Mouse (Mus musculus) heart, embryonic 13.5 days (tissue): ENCODE measurements around the gene Utp3. TPM values are rescaled to one million over a fixed set of nuclear protein-coding genes. Genes with fewer than 3 reads are reported as not detected.

Experiments
- ATAC-seq: fragments of 200-750 bp; cut with Nextera tagmentation; 2 replicates; pipeline ENCODE4 v1.8.0; 2017; ENCODE audit warnings: moderate TSS enrichment; ENCODE audit not compliant: insufficient number of reproducible peaks, low FRiP score, low TSS enrichment; ENCODE audit errors: extremely low read depth
- H3K27ac ChIP-seq: fragments of 300-500 bp; sonication (generic); replicated peaks from 2 replicates; pipeline ENCODE4 v1.5.1; 2015; ENCODE audit warnings: moderate library complexity, mild to moderate bottlenecking, inconsistent platforms
- H3K27me3 ChIP-seq: fragments of 300-500 bp; sonication (generic); replicated peaks from 2 replicates; pipeline ENCODE4 v1.6.1; 2015; ENCODE audit warnings: mild to moderate bottlenecking, inconsistent platforms
- H3K36me3 ChIP-seq: fragments of 300-500 bp; sonication (generic); 2 replicates; pipeline ENCODE4 v1.6.1; 2015; ENCODE audit warnings: mild to moderate bottlenecking, inconsistent platforms
- H3K4me1 ChIP-seq: fragments of 300-500 bp; sonication (generic); 2 replicates; pipeline ENCODE4 v1.6.1; 2015; ENCODE audit warnings: inconsistent platforms
- H3K4me2 ChIP-seq: fragments of 300-500 bp; sonication (generic); 2 replicates; pipeline ENCODE4 v1.6.1; 2015; ENCODE audit warnings: inconsistent platforms, mild to moderate bottlenecking, moderate library complexity
- H3K4me3 ChIP-seq: fragments of 300-500 bp; sonication (generic); 2 replicates; pipeline ENCODE4 v1.5.1; 2015; ENCODE audit warnings: moderate library complexity, mild to moderate bottlenecking, inconsistent platforms
- H3K9ac ChIP-seq: fragments of 300-500 bp; sonication (generic); 2 replicates; pipeline ENCODE4 v1.6.1; 2015; ENCODE audit warnings: inconsistent platforms, mild to moderate bottlenecking, moderate library complexity
- H3K9me3 ChIP-seq: fragments of 300-500 bp; sonication (generic); 2 replicates; pipeline ENCODE4 v1.6.1; 2016; ENCODE audit warnings: inconsistent platforms
- WGBS: fragments of 180-500 bp; shearing (Covaris S2); methylation state at CpG from one replicate; pipeline ENCODE4 v1.1.7; 2015; ENCODE audit warnings: mixed read lengths; 5-methylcytosine and 5-hydroxymethylcytosine counted together
- polyA plus RNA-seq: library from polyadenylated mRNA; unstranded; fragments of >200 nt; fragmentation: Nextera tagmentation; extraction: Ambion mirVana; gene quantifications from 2 replicates; pipeline ENCODE4 v1.2.1, GENCODE M21; 2015

Gene Utp3
- polyA plus RNA-seq, 1 experiment from 2014 or later: 44.0 TPM

GRCm38 (mm10) chr5:88595537-88596455 lies 41.5 kb downstream of the Utp3 start:
- Histone ChIP-seq H3K9me3 (no peaks in the 10 kb centered on the region), H3K27ac (no peak overlapping the region), H3K27me3 (no peaks in the 10 kb centered on the region), H3K4me3 (no peak overlapping the region), H3K4me2 (no peak overlapping the region), H3K9ac (no peak overlapping the region), H3K4me1 (peaks cover 6% of the 10 kb centered on the region; the same call in 1 of the 2 replicates), H3K36me3 (no peaks in the 10 kb centered on the region)
- no peak for ATAC-seq
- 65% methylated on average over 5 of the region's 5 CpGs for WGBS

- H3K36me3 ChIP-seq: no peaks in the 10 kb centered on the region
- peaks cover 9% of the 10 kb centered on the region; the same call in 1 of the 2 replicates for H3K4me1 ChIP-seq
- no peak for ATAC-seq
- WGBS: 70% methylated on average over 6 of the region's 6 CpGs
- no peak overlapping the region for H3K4me3 ChIP-seq
- no peaks in the 10 kb centered on the region for H3K27me3 ChIP-seq
- H3K4me2 ChIP-seq: no peak overlapping the region
- H3K9ac ChIP-seq: no peak overlapping the region
- no peak overlapping the region for H3K27ac ChIP-seq
- H3K9me3 ChIP-seq: no peaks in the 10 kb centered on the region
Observed at GRCm38 (mm10) chr5:88598961-88599360, 44.7 kb downstream of the Utp3 start.

- 81% methylated on average over 2 of the region's 2 CpGs for WGBS
Observed at GRCm38 (mm10) chr5:88602030-88602429, 47.8 kb downstream of the Utp3 start.

GRCm38 (mm10) chr5:88602713-88603112 lies 48.5 kb downstream of the Utp3 start:
- H3K27me3 ChIP-seq: no peaks in the 10 kb centered on the region
- no peak overlapping the region for H3K4me2 ChIP-seq
- 86% methylated on average over 3 of the region's 3 CpGs for WGBS
- peaks cover 9% of the 10 kb centered on the region; the same call in 1 of the 2 replicates for H3K4me1 ChIP-seq
- H3K27ac ChIP-seq: no peak overlapping the region
- H3K4me3 ChIP-seq: no peak overlapping the region
- H3K36me3 ChIP-seq: no peaks in the 10 kb centered on the region
- no peaks in the 10 kb centered on the region for H3K9me3 ChIP-seq
- H3K9ac ChIP-seq: no peak overlapping the region
- no peak for ATAC-seq

More at GRCm38 (mm10) chr5:88602030-88602429, 47.8 kb downstream of the Utp3 start:
- peaks cover 9% of the 10 kb centered on the region; the same call in 1 of the 2 replicates for H3K4me1 ChIP-seq
- no peak overlapping the region for H3K27ac ChIP-seq
- H3K4me2 ChIP-seq: no peak overlapping the region
- no peak overlapping the region for H3K9ac ChIP-seq
- no peaks in the 10 kb centered on the region for H3K9me3 ChIP-seq
- no peak for ATAC-seq
- H3K27me3 ChIP-seq: no peaks in the 10 kb centered on the region
- no peaks in the 10 kb centered on the region for H3K36me3 ChIP-seq
- no peak overlapping the region for H3K4me3 ChIP-seq

GRCm38 (mm10) chr5:88604046-88604445 lies 49.8 kb downstream of the Utp3 start:
- H3K27me3 ChIP-seq: no peaks in the 10 kb centered on the region
- ATAC-seq: no peak
- WGBS: 88% methylated on average over 3 of the region's 3 CpGs

GRCm38 (mm10) chr5:88604641-88605358 lies 50.5 kb downstream of the Utp3 start:
- Histone ChIP-seq H3K4me2 (no peak overlapping the region), H3K36me3 (no peaks in the 10 kb centered on the region), H3K27ac (no peak overlapping the region), H3K4me1 (peaks cover 9% of the 10 kb centered on the region; the same call in 1 of the 2 replicates), H3K4me3 (no peak overlapping the region), H3K9ac (no peak overlapping the region), H3K9me3 (no peaks in the 10 kb centered on the region), H3K27me3 (no peaks in the 10 kb centered on the region)
- 86% methylated on average over 7 of the region's 7 CpGs for WGBS
- no peak for ATAC-seq

More at GRCm38 (mm10) chr5:88604046-88604445, 49.8 kb downstream of the Utp3 start:
- Histone ChIP-seq H3K4me2 (no peak overlapping the region), H3K4me3 (no peak overlapping the region), H3K4me1 (peaks cover 9% of the 10 kb centered on the region; the same call in 1 of the 2 replicates), H3K9ac (no peak overlapping the region), H3K27ac (no peak overlapping the region), H3K36me3 (no peaks in the 10 kb centered on the region), H3K9me3 (no peaks in the 10 kb centered on the region)

Other genes with a start within 250 kb of the Utp3 start
- not detected in 2 replicates for gene Prol1, start 237.2 kb upstream of the Utp3 start, polyA plus RNA-seq
- not detected in 2 replicates for gene Amtn, start 178.4 kb upstream of the Utp3 start, polyA plus RNA-seq
- gene Ambn, start 98.5 kb upstream of the Utp3 start, polyA plus RNA-seq: not detected in 2 replicates
- not detected in 2 replicates for gene Enam, start 66.5 kb upstream of the Utp3 start, polyA plus RNA-seq
- gene Jchain, start 26.6 kb upstream of the Utp3 start, polyA plus RNA-seq: 0.29 and 0.32 TPM in 2 replicates
- gene Rufy3, start 10.6 kb downstream of the Utp3 start, polyA plus RNA-seq: 8.5 and 9.2 TPM in 2 replicates
- gene Grsf1, start 121.7 kb downstream of the Utp3 start, polyA plus RNA-seq: 61.5 and 65.6 TPM in 2 replicates
- gene Mob1b, start 166.4 kb downstream of the Utp3 start, polyA plus RNA-seq: 16.8 and 17.7 TPM in 2 replicates
- 34.8 and 37.8 TPM in 2 replicates for gene Dck, start 210.5 kb downstream of the Utp3 start, polyA plus RNA-seq